Mouse (Mus musculus) thymus, postnatal 0 days (tissue): ENCODE results near the gene Nsmf. TPM values are rescaled to one million over a fixed set of nuclear protein-coding genes. Genes with fewer than 3 reads are reported as not detected.

Experiments used
- DNase-seq: peaks from one replicate; pipeline ENCODE4 v3.0.0-alpha.2; 2015; ENCODE audit warnings: low spot score
- polyA plus RNA-seq: library from polyadenylated mRNA; unstranded; fragments of >200 nt; fragmentation: Nextera tagmentation; extraction: Ambion mirVana; gene quantifications from 2 replicates; pipeline ENCODE4 v1.2.1, GENCODE M21; 2015

The Nsmf gene
- 14.3 and 16.5 TPM in 2 replicates for polyA plus RNA-seq

DNA sequence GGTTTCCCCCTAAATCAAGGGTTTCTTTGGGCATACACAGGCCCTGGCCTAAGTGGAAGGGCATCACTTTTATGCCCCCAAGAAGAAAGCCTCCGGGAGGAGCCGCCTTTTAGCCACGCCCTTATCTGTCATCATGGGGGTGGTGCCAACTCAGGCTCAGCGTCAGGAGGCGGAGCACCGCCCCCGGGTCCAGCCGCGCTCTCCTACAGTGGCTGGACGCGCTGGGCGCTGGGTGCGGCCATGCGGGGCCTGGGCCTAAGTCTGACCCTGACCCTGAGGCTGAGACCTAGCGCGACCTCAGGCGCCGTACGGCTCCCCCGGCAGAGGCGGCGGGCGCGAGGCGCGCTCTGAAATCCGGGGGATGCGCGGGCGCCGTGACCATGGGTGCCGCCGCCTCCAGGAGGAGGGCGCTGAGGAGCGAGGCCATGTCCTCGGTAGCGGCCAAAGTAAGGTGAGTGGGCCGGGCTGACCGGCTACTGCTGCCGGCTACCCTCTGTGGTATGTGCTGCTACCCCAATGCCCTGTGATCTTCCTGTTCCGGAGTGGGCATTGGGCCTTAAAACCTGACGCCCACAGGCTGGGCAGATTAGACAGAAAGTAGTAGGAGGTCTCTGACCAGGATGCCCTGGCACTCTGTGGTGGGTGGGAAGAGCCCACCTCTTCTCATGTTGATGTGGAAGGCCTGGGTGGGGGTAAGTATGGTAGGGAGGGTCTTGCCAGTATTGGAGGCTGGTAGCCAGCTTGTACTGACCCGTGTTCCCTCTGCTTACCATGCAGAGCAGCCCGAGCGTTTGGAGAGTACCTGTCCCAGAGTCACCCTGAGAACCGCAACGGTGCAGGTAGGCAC lies at the start of gene Nsmf:
Gene Nsmf, plus strand, starts transcription at position 135 of the 847 bp plus-strand sequence.
- peak; percentile 78 for DNase-seq

DNA sequence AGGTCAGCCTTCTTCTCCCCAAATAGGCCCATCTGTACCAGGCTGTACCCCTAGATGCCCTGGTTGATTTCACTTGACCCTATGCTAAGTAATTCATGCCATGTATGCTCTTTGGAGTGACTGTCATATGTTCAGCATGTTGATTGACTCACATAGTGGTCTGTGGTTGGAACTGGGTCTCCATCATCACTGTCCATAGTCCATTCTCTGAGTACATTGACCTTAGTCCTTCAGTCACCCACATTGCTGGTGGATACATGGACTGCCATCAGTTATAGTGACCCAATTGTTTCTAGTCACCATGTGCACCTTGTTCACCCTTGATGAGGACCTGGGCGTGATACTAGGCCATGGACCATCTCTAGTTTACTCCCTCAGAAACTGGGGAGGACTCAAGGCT lies 47.4 kb upstream of the Nsmf start:
- no peak for DNase-seq

DNA sequence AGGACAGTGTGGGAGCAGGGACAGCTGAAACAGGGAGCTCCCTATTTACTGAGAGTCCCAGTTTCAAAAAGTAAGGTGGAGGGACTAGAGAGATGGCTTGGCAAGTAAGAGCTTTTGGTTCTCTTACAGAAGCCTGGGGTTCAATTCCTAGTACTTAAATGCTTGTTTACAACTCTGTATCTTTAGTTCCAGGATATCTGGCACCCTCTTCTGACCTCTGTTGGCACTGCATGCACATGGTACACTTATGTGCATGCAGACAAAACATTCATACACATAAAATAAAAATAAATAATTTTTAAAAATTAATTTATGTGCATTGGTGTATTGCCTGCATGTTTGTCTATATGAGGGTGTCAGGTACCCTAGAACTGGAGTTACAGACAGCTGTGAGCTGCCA lies 45.9 kb upstream of the Nsmf start:
- DNase-seq = peak; percentile 39

DNA sequence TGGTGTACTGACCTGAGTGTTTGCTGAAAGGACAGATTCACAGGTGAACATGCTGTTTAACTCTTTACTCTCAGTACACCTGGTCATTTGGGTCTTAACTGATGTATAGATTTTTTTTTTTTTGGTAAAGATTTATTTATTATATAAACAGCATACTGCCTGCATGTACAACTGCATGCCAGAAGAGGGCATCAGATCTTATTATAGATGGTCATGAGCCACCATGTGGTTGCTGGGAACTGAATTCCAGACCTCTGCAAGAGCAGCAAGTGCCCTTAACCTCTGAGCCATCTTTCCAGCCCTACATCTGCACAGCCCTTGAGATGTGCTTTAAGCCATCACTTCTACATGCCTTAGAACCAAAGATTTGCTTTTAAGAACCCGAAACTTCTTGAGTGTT lies 31.5 kb upstream of the Nsmf start:
- no peak for DNase-seq

DNA sequence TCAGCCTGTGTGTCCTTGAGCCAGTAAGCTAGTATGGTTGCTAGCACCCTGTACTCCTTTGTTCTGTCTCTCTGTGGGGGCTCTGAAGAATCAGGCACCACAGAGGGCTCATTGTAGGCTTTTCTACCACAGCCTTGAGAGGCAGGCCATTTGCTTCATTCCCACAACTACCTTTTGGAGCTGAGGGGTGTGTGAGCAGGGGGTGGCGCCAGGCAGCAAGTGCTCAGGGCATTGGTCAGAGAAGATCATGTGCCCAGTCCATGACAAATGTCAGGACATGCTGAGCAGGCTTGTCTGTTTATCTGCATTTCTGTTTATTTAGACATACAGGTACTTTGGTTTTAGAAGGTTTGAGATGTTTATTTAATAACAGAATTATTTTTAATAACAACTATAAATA lies 29.0 kb upstream of the Nsmf start:
- no peak for DNase-seq

DNA sequence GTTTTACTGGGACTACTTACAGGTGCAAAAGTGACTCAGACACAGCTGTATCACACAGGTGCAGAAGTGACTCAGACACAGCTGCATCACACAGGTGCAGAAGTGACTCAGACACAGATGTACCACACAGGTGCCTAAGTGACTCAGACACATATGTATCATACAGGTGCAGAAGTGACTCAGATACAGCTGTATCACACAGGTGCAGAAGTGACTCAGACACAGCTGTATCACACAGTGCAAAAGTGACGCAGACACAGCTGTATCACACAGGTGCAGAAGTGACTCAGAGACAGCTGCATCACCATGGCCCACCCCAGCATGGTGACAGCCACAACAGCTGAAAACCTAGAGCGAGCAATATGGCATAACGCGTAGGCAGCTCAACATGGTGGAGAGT lies 19.2 kb upstream of the Nsmf start:
- no peak for DNase-seq

DNA sequence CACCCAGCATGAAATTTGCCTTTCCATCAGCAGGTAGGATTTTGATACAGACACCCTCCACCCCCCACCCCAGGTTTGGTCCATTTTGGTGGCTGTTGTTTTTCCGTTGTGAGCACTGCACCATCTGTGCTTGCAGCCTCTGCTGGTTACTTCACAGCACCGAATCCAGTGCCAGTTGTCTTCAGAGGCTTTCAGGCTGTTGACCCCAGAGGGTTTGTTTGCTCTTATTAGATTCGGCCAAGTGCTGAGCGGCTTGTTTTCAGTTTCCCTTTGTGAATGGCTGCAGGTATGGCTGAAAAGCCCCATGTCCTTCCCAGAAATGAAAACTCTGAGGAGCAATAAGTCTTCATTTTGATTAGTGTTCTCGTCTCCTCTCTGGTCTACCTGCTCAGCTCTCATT lies 14.1 kb upstream of the Nsmf start:
- no peak for DNase-seq

DNA sequence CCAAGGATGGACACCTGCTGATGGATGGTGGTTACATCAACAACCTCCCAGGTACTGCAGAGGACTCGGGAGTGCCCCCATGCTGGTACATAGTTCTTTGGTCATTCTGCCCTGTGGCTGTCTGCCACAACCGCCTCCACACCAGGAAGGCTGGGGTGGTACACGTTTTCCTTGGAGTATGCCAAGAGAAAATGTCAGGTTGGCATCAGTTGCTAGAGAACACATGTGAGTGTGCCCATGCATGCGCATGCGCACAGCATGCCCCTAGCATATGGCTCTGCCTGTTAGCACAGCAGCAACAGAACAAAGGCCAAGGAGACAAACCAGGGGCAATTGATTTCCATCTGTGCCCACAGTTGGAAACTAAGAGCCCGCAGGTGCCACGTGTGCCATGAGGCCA lies 3.2 kb upstream of the Nsmf start:
- DNase-seq = no peak

DNA sequence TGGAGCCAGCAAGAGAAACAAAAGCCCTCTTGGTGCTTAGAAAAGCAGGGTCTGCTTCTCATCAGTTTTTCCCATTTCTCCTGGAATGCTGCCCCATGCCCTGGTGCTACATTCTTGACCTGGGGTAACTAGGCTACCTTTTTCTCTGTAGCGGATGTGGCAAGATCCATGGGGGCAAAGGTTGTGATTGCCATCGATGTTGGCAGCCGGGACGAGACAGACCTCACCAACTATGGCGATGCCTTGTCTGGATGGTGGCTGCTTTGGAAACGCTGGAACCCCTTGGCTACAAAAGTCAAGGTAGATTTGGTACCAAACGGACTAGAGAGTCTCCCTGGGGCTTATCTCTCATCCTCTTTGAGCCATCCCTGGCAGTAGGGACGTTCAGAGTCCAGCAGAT lies 2.7 kb upstream of the Nsmf start:
- DNase-seq = no peak

DNA sequence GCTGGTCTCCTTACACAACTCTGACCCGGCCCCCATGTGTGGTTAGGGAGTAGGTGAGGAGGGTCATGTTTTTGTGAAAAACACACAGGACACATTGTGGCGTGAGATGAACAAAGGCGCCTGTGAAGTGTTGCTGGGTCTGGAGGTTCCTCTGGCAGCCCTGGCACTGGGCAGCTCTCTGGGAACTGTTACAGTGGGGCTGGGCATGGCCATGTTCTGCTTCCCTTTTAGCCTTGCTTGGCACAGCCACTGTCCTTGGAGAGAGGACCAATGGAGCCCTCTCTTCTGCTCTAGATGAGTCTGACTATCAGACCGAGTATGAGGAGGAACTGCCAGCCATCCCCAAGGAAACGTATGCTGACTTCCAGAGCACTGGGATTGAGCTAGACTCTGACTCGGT lies 1.1 kb upstream of the Nsmf start:
- DNase-seq = no peak

DNA sequence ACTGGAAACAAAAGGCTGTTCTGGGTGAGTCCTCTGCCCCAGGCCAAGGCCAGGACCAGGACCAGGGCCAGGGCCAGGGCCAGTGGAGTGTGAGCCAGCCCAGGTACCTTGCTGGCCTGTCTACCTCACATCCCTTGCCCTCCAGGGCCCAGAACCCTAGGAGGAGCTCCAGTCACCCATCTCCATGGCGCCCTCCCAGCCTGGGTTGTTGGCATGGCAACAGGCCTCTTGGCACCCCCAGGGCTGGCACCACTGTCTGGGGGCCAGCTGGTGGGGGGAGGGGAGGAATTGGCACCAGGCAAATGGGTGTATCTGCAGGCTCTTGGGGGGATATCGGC lies 882 bp downstream of the Nsmf start:
- peak; percentile 18 for DNase-seq

DNA sequence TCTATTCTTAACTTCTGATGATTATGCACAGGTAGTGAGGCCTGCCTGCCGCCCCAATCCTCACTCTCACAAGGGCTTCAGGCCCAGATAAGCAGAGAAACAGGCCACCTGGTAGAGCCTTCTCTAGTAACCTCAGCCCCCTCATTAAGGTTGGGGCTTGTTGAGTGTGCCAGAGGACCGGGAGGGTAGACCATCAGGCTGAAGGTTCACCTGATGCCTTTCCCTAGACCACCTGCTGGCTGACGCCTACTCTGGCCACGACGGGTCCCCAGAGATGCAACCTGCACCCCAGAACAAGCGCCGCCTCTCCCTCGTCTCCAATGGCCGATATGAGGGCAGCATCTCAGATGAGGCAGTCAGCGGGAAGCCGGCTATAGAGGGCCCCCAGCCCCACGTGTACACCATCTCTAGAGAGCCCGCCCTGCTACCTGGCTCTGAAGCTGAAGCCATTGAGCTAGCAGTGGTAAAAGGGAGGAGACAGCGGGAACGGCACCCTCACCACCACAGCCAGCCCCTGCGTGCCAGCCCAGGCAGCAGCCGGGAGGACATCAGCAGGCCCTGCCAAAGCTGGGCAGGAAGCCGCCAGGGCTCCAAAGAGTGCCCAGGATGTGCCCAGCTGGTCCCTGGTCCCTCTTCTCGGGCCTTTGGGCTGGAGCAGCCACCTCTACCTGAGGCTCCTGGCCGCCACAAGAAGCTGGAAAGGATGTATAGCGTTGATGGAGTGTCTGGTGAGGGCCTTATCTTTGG lies 1.4 kb downstream of the Nsmf start:
- DNase-seq = no peak

DNA sequence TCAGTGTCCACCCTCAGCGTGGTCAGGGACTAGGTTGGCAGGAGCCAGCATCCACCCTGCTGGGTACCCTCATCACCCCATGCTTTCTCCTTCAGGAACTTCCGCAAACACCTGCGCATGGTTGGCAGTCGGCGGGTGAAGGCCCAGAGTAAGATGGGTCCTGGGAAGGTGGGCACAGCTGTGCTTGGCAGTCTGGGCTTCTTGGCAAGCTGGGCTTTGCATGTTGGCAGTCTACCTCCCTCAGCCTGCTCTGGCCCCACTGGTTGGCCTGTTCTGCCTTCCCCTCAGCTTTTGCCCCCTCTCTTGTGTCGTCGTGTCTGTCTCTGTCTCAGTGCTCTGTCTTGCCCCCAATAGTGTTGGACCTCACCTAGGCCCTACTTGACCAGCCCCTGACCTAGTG lies 4.8 kb downstream of the Nsmf start:
- no peak for DNase-seq

DNA sequence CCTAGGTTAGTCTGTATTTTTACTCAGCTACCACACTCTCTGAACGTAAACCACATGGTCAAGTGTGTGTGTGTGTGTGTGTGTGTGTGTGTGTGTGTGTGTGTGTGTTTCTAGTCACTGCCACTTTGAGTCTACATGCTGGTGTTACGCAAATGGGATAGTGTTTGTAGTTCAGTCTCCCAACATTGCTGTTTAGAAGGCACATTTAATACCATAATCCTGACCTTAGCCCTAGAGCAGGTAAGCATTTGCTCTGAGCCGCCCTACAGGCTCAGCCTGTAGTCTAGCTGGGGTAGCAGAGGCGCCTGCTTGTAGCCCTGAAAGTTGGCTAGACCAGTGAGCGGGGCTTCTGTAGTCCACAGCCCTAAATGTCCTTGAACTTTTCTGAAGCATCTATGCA lies 9.4 kb downstream of the Nsmf start:
- DNase-seq = no peak

DNA sequence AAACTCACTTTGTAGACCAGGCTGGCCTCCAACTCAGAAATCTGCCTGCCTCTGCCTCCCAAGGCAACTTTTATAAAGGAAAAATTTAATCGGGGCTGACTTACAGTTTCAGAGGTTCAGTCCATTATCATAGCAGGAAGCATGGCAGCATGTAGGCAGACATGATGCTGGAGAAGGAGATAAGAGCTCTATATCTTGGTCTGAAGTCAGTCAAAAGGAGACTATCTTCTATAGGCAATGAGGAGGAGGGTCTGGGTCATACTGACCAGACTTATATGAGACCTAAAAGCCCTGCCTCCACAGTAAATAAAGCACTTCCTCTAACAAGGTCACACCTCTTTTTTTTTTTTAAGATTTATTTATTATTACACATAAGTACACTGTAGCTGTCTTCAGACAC lies 10.1 kb downstream of the Nsmf start:
- DNase-seq = no peak

DNA sequence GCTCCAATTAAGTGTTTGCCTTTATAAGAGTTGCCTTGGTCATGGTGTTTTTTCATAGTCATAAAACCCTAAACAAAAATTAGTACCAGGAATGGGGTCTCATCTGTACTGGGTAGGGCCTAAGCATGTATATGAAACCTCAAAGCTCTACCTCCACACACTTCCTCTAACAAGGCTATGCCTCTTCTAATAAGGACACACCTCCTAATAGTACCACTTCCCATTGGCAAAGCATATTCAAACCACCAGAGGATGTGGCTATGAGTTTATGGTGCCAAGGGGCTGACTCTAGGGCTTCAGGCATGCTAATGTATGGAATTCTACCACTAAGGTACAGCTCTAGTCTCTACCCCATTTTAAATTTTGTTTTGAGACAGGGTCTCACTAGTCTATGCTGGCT lies 11.4 kb downstream of the Nsmf start:
- DNase-seq = no peak

DNA sequence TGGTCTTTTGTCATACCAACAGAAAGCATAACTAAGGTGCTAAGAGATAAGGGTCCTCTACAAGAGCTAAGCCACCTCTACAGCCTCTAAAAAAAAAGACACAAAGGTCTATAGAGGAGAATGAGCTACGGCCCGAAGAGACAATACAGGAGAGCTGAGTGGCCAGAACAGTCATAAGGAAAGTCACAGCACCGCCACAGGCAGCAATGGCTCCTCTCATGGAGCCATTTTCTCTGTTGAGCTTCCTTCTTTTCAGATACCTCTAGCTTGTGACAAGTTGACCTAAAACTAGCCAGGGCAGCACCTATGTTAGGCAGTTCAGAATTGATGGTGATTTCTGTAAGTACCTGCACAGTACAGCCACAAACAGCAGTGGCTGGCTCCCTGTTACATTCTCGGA lies 12.4 kb downstream of the Nsmf start:
- no peak for DNase-seq

DNA sequence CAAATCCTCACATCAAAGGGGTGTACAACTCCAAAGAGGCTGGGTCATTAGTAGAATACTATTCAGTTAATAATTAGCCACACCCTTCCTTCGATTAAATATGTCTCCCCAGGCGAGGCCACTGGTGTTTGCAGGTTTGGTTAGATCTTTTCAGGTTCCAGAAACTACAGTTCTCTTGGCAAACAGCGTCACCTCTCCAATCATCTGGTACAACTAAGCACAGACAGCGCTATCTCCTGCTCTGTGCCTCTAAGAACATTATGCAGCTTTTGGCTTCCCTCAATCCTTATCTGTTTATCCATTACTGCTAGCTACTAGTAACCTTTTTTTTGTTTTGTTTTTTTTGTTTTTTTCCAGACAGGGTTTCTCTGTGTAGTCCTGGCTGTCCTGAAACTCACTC lies 15.4 kb downstream of the Nsmf start:
- no peak for DNase-seq

DNA sequence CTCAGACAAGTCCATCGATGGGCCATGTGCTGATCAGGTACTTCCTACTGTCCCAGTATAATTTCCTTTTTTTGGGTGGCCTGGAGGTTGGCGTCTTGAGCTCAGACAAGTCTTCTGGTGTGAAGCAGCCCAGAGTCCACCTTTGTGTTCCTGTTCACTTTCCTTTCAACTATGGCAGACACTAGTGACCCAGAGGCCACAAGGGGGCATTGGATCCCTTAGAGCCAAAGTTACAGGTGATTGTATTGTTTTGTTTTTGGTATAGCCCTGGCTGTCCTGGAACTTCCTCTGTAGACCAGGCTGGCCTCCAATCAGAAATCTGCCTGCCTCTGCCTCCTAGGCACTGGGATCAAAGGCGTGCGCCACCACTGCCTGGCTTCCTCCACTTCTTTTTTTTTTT lies 18.2 kb downstream of the Nsmf start:
- no peak for DNase-seq

DNA sequence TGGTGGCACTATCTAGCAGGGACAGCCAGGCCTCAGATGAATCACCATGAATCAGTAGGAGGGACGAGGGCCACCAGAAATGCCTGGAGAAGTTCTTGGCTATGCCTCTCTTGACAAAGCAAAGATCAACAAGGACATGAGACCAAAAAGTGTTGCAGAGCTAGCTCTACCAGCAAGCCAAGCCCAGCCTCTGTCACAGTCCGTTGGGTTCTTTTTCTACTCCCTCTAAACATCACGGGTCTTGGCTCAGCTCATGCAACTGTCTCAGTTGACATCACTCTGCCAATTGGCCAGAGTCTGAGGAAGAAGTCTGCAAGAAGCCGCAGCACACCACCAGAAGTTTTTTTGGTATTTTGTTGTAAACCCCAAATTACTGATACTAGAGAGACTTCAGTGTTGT lies 21.4 kb downstream of the Nsmf start:
- DNase-seq = no peak

DNA sequence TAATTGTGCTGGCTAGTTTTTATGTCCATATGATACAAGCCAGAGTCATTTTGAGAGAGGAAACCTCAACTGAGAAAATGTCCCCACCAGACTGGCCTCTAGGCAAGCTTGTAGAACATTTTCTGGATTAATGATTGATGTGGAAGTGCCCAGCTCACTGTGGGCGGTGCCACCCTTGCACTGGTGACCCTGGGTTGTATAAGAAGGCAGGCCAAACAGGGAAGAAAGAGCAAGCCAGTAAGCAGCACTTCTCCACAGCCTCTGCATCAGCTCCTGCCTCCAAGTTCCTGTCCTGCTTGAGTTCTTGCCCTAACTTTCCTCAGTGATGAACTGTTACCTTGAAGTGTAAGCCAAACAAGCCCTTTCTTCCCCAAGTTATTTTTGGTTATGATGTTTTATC lies 24.8 kb downstream of the Nsmf start:
- no peak for DNase-seq

DNA sequence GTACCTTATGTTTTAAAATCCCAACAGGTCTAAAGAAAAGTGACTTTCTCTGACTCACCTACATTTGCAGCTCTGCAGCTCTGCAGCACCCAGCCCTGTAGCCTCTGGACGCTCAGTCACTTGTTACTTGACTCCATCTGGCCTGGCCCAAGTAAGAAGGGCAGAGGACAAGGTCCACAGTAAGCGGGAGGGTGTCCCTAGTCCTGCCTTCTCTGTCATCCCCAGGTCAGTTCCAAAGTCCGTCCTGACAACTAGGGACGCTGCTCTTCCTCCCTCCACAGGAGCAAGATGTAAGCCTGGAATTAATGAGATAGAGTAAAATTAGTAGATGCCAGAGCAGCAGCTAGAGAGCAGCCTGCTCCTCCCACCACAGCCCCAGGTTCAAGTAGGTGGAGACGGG lies 25.9 kb downstream of the Nsmf start, which contains the start of gene Entpd8:
Gene Entpd8, plus strand, starts transcription at position 229 of the 400 bp plus-strand sequence.
- DNase-seq = no peak

DNA sequence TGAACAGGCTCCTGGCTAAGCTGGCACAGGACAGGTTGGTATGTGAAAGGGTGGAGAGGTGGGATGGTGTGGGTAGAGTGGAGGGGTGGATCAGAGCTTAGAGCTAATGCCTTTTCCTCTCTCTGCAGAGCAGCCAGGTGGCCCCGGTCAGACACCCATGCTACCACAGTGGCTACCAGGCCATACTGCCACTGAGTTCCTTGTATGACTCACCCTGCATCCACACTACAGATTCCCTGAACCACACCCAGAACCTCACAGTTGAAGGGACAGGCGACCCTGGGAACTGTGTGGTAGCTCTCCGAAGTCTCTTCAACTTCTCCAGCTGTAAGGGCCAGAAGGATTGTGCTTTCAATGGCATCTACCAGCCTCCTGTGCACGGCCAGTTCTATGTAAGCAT lies 29.5 kb downstream of the Nsmf start:
- DNase-seq = no peak
